Mouse (Mus musculus) intestine, embryonic 14.5 days (tissue): ENCODE results near the gene Ccl4. TPM values are rescaled to one million over a fixed set of nuclear protein-coding genes. Genes with fewer than 3 reads are reported as not detected.

Experiments
- ATAC-seq: fragments of 200-750 bp; cut with Nextera tagmentation; replicated peaks from 2 replicates; pipeline ENCODE4 v1.8.0; 2017; ENCODE audit warnings: low read depth, moderate number of reproducible peaks, moderate TSS enrichment, moderate library complexity; ENCODE audit not compliant: low FRiP score, low TSS enrichment
- DNase-seq: peaks from one replicate; pipeline ENCODE4 v3.0.0-alpha.2; 2018; ENCODE audit warnings: low spot score
- H3K27ac ChIP-seq: fragments of 300-500 bp; sonication (generic); 2 replicates; pipeline ENCODE4 v1.5.1; 2014; ENCODE audit warnings: low read depth, mild to moderate bottlenecking, control low read depth
- H3K27me3 ChIP-seq: fragments of 300-500 bp; sonication (generic); replicated peaks from 2 replicates; pipeline ENCODE4 v1.6.1; 2014; ENCODE audit warnings: low read length, control low read depth; ENCODE audit not compliant: control insufficient read depth, insufficient read depth
- H3K36me3 ChIP-seq: fragments of 300-500 bp; sonication (generic); 2 replicates; pipeline ENCODE4 v1.6.1; 2014; ENCODE audit warnings: low read length, control low read depth; ENCODE audit not compliant: control insufficient read depth, insufficient read depth
- H3K4me1 ChIP-seq: fragments of 300-500 bp; sonication (generic); replicated peaks from 2 replicates; pipeline ENCODE4 v1.6.1; 2014; ENCODE audit warnings: low read length, control low read depth, mixed read lengths; ENCODE audit not compliant: control insufficient read depth, insufficient read depth
- H3K4me2 ChIP-seq: fragments of 300-500 bp; sonication (generic); 2 replicates; pipeline ENCODE4 v1.6.1; 2014; ENCODE audit warnings: low read length
- H3K4me3 ChIP-seq: fragments of 300-500 bp; sonication (generic); 2 replicates; pipeline ENCODE4 v1.5.1; 2014; ENCODE audit warnings: low read depth, low read length, control low read depth, mixed read lengths
- H3K9ac ChIP-seq: fragments of 300-500 bp; sonication (generic); 2 replicates; pipeline ENCODE4 v1.6.1; 2014; ENCODE audit warnings: mild to moderate bottlenecking, low read length
- H3K9me3 ChIP-seq: fragments of 300-500 bp; sonication (generic); 2 replicates; pipeline ENCODE4 v1.6.1; 2016; ENCODE audit warnings: low read length, control low read depth; ENCODE audit not compliant: control insufficient read depth
- WGBS: fragments of 180-500 bp; shearing (Covaris S2); extraction: QIAGEN DNeasy Blood & Tissue Kit; methylation state at CpG from one replicate; pipeline ENCODE4 v1.1.7; 2014; 5-methylcytosine and 5-hydroxymethylcytosine counted together
- polyA plus RNA-seq: library from polyadenylated mRNA; unstranded; fragments of >200 nt; fragmentation: Nextera tagmentation; extraction: Ambion mirVana; gene quantifications from 2 replicates; pipeline ENCODE4 v1.2.1, GENCODE M21; 2014

The Ccl4 gene
- 0.30 and 0.68 TPM in 2 replicates for polyA plus RNA-seq

- H3K27me3 ChIP-seq: no peaks in the 10 kb centered on the region
- H3K4me2 ChIP-seq: no peak within 1 kb of the TSS
- no peaks in the 10 kb centered on the region for H3K36me3 ChIP-seq
- 82% methylated on average over 6 of the region's 6 CpGs for WGBS
- no peak within 1 kb of the TSS for H3K9ac ChIP-seq
- H3K9me3 ChIP-seq: no peaks in the 10 kb centered on the region
- DNase-seq (no peak), ATAC-seq (no peak)
- H3K4me1 ChIP-seq: no peaks in the 10 kb centered on the region
- H3K27ac ChIP-seq: no peak within 1 kb of the TSS
- H3K4me3 ChIP-seq: no peak within 1 kb of the TSS
Observed at GRCm38 (mm10) chr11:83662204-83662603, at the start of gene Ccl4. Ccl4 (plus strand) TSS chr11:83662584.

GRCm38 (mm10) chr11:83616586-83616985 lies 45.8 kb upstream of the Ccl4 start:
- no peak for DNase-seq
- ATAC-seq: no peak
- Histone ChIP-seq H3K4me3 (no peak overlapping the region), H3K9me3 (no peaks in the 10 kb centered on the region), H3K9ac (no peak overlapping the region), H3K36me3 (no peaks in the 10 kb centered on the region), H3K4me1 (no peaks in the 10 kb centered on the region), H3K27me3 (no peaks in the 10 kb centered on the region), H3K27ac (no peak overlapping the region), H3K4me2 (no peak overlapping the region)
- 78% methylated on average over 1 of the region's 1 CpGs for WGBS

- Histone ChIP-seq H3K4me2 (no peak overlapping the region), H3K27ac (no peak overlapping the region), H3K4me3 (no peak overlapping the region), H3K9me3 (no peaks in the 10 kb centered on the region), H3K36me3 (no peaks in the 10 kb centered on the region), H3K4me1 (no peaks in the 10 kb centered on the region), H3K9ac (no peak overlapping the region), H3K27me3 (no peaks in the 10 kb centered on the region)
- no peak for ATAC-seq
- 85% methylated on average over 5 of the region's 5 CpGs for WGBS
- no peak for DNase-seq
Observed at GRCm38 (mm10) chr11:83618238-83618637, 44.1 kb upstream of the Ccl4 start.

- no peak overlapping the region for H3K4me3 ChIP-seq
- H3K9ac ChIP-seq: no peak overlapping the region
- no peak for ATAC-seq
- no peak overlapping the region for H3K4me2 ChIP-seq
- H3K27me3 ChIP-seq: no peaks in the 10 kb centered on the region
- H3K9me3 ChIP-seq: no peaks in the 10 kb centered on the region
- H3K4me1 ChIP-seq: no peaks in the 10 kb centered on the region
- H3K27ac ChIP-seq: no peak overlapping the region
- H3K36me3 ChIP-seq: no peaks in the 10 kb centered on the region
- no peak for DNase-seq
- WGBS: 93% methylated on average over 1 of the region's 1 CpGs
Observed at GRCm38 (mm10) chr11:83619037-83619436, 43.3 kb upstream of the Ccl4 start.

- 85% methylated on average over 3 of the region's 3 CpGs for WGBS
- H3K9ac ChIP-seq: no peak overlapping the region
Observed at GRCm38 (mm10) chr11:83623586-83623985, 38.8 kb upstream of the Ccl4 start.

GRCm38 (mm10) chr11:83628808-83629207 lies 33.6 kb upstream of the Ccl4 start:
- no peak overlapping the region for H3K4me3 ChIP-seq
- no peak overlapping the region for H3K9ac ChIP-seq
- no peaks in the 10 kb centered on the region for H3K27me3 ChIP-seq
- no peaks in the 10 kb centered on the region for H3K9me3 ChIP-seq
- no peak overlapping the region for H3K27ac ChIP-seq
- DNase-seq (peak; percentile 10), ATAC-seq (no peak)
- H3K36me3 ChIP-seq: no peaks in the 10 kb centered on the region
- 87% methylated on average over 9 of the region's 9 CpGs for WGBS
- no peak overlapping the region for H3K4me2 ChIP-seq
- no peaks in the 10 kb centered on the region for H3K4me1 ChIP-seq

More at GRCm38 (mm10) chr11:83623586-83623985, 38.8 kb upstream of the Ccl4 start:
- no peak overlapping the region for H3K27ac ChIP-seq
- no peak overlapping the region for H3K4me2 ChIP-seq
- no peaks in the 10 kb centered on the region for H3K27me3 ChIP-seq
- ATAC-seq: no peak
- H3K4me1 ChIP-seq: no peaks in the 10 kb centered on the region
- H3K36me3 ChIP-seq: no peaks in the 10 kb centered on the region
- DNase-seq: no peak
- no peaks in the 10 kb centered on the region for H3K9me3 ChIP-seq
- H3K4me3 ChIP-seq: no peak overlapping the region

GRCm38 (mm10) chr11:83630630-83631029 lies 31.8 kb upstream of the Ccl4 start:
- no peak for ATAC-seq
- no peak overlapping the region for H3K27ac ChIP-seq
- no peaks in the 10 kb centered on the region for H3K4me1 ChIP-seq
- no peak overlapping the region for H3K4me3 ChIP-seq
- DNase-seq: no peak
- H3K36me3 ChIP-seq: no peaks in the 10 kb centered on the region
- no peak overlapping the region for H3K4me2 ChIP-seq
- H3K9me3 ChIP-seq: no peaks in the 10 kb centered on the region
- no peak overlapping the region for H3K9ac ChIP-seq
- H3K27me3 ChIP-seq: no peaks in the 10 kb centered on the region
- 95% methylated on average over 1 of the region's 1 CpGs for WGBS

- ATAC-seq (no peak), DNase-seq (peak; percentile 27)
- no peak overlapping the region for H3K4me3 ChIP-seq
- H3K4me2 ChIP-seq: no peak overlapping the region
- H3K9me3 ChIP-seq: no peaks in the 10 kb centered on the region
- H3K27ac ChIP-seq: no peak overlapping the region
- no peaks in the 10 kb centered on the region for H3K4me1 ChIP-seq
- WGBS: 61% methylated on average over 2 of the region's 2 CpGs
- H3K27me3 ChIP-seq: no peaks in the 10 kb centered on the region
- H3K36me3 ChIP-seq: no peaks in the 10 kb centered on the region
- H3K9ac ChIP-seq: no peak overlapping the region
Observed at GRCm38 (mm10) chr11:83631065-83631464, 31.3 kb upstream of the Ccl4 start.

- ATAC-seq: no peak
- H3K4me3 ChIP-seq: no peak overlapping the region
- no peak overlapping the region for H3K27ac ChIP-seq
- H3K4me2 ChIP-seq: no peak overlapping the region
- no peaks in the 10 kb centered on the region for H3K4me1 ChIP-seq
- H3K36me3 ChIP-seq: no peaks in the 10 kb centered on the region
- DNase-seq: peak; percentile 52
- no peaks in the 10 kb centered on the region for H3K27me3 ChIP-seq
- no peaks in the 10 kb centered on the region for H3K9me3 ChIP-seq
- 58% methylated on average over 4 of the region's 4 CpGs for WGBS
- H3K9ac ChIP-seq: no peak overlapping the region
Observed at GRCm38 (mm10) chr11:83632744-83633143, 29.6 kb upstream of the Ccl4 start.
